Mouse (Mus musculus) cerebellum, adult 8-10 months (tissue): Measurements from ENCODE around the gene Golga2.
A peak's percentile ranks its signal among the peaks of the same experiment; 100 is the strongest.

Experiments
- DNase-seq: peaks from one replicate; pipeline ENCODE4 v3.0.0; 2022

Gene Golga2

DNA sequence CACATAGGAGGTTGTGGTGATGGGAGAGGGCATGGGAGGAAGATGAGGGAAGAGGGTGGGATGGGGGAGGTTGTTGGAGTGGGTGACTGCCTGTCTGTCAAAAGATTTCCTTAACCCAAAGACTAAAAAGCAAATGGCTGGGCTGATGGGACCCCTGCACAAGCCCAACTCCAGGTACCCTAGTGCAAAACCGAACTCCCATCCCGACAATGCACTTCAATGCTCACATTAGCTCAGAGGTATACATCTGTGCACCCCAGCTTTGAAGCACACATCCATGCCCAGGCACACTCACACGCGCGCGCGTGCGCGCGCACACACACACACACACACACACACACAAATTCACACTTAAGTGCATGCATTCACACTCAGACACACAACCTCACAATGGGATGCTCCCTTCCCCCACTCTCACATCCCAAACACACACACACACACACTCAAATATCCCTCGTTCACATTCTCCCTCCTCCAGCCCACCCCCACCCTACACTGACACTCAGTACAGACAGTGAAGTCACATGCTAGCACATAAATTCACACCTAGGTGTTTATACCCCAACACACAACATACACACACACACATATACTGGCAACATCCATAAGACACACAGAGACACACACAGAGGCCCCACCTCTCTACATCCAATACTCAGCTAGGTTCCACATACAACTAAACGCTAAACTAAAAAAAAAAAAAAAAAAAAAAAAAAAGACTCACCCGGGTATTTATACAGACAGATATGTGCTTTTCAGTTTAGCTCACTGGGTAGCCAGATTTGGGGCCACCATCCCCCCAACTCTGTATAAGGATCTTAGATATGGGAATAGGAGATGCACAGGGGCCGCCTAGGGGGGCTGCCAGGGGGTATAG lies 31.8 kb downstream of the Golga2 start:
- no peak for DNase-seq

DNA sequence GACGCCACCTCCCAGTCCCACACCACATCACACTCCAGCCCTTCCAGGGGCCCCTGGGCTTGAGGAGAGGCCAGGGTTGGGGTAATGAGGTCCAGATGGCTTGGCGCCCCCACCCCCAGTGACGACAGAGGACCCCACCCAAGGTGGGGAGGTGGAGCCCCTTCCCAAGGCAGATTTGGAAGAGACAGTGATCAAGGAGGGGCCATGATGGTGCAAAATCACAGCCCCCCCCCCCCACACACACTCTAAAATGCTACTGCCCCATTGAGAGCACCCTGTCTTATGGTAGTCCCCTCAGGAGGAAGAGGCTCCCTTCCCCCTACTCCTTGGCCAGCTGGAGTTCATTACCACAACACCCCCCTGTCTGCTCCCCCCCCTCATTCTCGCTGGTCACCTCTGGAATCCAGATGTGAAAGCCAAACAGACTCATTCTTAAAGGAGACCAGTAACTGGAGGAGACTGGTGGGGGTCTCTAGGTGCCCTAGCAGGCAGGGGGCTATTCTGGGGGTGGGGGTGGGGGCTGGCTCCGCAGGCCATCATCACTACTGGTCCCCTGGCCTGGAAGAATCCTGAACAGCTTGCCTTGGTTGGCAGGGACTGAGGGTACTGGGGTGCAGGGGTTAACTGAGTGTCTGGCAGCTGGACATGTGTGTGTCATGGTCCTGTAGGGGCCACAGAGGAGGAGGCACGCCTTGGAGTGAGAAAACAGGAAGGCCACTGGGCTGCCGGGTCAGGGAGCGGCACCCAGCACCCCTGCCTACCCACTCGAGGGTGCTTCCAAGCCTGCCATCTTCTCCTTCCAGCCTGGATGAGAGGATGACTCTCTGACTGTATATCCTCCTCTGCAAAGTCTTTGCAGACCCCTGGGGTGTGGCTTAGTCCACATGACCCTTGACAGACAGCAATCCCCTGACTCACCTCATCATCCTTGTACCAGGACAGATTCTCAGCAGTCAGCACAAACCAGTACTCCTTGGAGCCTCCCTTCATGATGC lies 32.7 kb downstream of the Golga2 start:
- no peak for DNase-seq

DNA sequence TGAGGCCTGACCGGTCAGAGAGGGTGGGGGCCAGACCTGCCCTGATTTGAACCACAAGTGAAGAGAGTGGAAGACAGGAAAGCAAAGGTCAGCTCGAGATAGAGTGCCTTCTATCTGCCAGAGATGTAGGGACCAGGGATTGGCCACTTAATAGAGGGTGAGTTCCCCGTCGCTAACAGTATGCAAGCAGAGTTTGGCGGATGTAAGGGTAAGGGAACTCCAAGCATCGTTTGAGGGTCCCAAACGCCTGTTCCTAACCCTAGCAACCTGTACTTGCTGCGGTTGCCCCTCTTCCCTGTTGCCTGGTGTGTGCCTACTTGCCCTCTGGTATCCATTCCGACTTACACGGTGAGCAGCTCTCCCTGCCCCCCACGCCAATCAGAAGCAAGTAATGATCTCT lies 33.5 kb downstream of the Golga2 start:
- no peak for DNase-seq

DNA sequence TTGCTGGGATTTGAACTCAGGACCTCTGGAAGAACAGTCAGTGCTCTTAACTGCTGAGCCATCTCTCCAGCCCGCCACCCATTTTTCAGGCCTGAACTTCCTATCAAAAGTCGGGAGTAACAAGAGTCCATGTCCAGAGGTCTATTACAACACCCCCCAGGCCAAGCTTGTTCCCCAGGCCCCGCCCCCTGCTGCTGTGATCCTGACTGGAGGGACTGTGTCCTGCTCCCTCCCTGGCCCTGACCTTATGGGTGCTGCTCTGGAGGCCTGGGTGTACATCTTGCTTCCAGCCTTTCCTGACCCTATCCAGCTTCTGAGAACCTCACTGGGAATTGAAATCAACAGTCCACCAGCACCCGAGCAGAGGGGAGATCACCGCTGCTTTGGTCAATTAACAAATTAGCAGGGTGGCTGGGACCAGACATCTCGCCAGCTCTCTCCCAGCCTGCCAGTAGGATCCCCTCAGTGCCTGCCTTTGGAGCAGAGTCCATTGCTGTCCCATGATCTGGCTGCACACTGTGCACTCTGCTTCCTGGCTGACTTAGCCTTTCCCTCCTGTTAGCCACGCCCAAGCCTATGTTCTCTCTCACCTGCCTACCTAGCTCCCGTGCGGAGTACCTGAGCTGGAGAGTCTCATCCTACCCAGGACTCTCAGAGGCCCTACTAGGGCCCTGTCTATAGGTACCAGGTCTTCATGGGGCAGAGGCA lies 34.6 kb downstream of the Golga2 start:
- no peak for DNase-seq

DNA sequence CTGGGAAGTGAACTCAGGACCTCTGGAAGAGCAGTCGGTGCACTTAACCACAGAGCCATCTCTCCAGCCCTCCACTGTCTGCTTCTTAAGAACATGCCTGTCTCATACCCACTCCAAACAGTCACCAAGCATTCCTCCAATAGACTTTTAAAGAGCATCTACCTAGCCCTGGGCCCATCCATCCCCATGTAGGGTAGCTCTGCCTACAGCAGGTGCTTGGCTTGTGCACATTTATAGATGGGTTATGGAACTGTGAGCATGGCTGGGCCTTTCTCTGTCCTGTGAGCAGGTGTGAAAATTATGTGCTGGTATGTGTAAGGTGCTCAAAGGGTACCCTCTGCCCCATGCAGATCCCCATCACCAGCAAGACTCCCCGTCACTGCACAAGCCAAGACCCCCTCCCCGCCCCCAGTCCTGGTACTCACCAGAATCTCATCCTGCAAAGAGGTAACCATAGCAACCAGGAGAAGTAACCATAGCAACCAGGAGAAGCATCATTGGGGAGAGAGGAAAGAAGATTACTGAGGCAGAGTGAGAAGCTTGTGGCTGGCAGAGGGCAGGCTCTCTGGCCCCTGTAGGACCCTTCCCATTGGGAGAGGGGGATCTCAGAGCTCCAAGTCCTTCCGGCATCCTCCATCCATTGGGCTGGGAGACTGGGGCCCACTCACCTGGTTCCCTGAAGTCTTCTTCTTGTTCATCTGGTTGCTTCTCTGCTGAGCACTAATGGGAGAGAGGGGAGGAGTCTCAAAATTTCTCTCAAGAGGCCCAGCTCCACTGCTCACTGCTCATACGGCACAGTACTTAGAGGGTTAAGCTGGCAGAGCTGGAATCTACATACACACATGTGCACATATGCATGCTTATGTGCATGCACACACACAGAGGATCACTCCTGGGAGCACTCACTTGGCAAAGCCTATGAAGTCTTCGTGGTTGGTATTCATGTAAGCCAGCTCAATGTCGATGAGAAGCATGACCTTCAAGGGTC lies 35.9 kb downstream of the Golga2 start:
- no peak for DNase-seq

DNA sequence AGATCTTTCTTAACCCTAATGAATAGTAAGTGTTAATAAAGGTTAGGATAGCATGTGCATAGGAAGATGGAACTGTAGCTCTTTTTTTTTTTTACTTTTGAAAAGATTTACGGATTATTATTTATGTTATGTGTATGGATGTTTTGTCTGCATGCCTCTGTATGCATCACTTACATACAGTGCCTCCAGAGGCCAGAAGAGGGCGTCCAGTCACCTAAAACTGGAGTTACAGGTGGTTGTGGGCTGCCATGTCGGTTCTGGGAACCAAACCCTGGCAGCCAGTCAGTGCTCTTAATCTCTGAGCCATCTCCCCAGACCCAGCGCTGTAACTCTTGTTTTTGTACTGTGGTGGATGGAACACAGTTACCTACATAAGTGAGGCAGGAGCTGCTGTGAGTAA lies 37.1 kb downstream of the Golga2 start:
- no peak for DNase-seq

DNA sequence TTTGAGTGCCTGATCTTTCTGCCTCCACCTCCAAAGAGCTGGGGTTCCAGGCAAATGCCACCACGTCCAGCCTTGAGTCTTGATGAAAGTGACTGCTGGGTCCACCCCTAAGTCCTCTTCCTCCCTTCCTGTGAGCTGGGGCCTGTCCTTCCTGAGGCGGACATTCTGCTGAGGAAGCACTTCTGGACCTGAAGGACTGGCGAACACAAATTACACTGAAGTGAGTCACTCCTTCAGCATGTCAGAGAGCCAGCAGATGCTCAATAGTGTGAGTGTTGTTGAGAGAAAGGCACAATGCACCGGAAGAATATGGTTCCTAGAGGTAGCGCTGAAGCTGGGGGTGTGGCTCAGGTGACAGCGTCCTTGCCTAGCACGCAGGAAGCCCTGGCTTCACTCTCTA lies 38.2 kb downstream of the Golga2 start:
- DNase-seq: no peak

DNA sequence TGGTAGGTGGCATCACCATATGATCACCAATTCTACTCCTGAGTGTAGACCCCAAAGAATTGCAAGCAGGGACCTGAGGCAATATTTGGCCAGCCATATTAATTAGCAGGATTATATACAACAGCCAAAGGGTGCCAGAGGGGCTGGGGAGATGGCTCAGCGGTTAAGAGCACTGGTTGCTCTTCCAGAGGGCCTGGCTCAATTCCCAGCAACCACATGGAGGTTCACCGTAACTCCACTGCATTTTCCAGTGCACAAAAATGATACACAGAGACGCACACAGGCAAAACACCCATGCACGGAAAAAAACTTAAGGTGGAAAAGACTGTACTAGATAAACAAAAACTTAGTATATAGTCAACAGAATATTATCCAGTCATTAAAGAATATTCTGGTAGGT lies 40.0 kb downstream of the Golga2 start:
- DNase-seq: no peak

DNA sequence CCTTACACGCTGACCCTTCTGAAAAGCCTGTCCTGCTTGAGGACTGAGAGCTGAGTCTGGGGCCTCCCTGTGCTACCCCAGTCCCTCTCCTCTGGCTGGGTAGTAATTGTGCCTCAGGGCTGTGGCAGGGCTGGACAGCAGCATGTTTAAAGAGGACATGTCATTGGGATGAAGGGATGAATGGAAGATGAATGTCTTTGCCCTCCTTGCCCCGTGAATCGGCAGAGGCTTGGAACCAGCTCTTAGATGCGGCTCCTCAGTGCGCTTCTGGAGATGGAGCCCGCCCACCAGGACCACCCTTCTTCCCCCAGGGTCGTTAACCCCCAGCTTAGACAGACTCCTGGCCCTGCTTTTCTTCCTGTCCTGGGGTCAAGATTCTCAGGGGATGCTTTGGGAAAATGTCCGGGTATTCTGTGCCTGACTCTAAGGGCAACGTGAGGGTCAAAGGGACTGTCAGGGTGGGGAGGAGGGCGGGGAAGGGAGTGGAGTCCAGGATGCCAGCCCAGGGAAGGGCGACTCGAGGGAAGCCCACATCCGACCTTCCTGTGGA lies 41.8 kb downstream of the Golga2 start:
- no peak for DNase-seq

DNA sequence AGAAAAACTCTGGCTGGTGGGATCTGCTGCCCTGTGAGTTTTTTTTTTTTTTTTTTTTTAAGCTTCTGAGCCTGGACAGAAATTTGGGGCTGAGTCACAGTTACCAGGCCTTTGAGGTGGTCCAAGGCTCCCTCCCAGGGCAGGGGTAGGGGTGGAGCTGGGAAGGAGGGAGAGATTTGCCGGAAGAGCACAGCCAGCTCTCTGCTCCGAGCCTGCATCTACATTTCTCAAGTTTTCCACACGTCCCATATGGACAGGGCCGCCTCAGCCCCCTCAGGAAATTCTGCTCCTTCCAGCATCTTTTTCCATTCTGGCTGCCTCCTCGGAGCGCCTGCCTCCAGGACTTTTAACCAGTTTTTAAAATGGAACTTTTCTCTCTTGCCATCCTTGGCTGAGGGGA lies 42.3 kb downstream of the Golga2 start:
- no peak for DNase-seq

DNA sequence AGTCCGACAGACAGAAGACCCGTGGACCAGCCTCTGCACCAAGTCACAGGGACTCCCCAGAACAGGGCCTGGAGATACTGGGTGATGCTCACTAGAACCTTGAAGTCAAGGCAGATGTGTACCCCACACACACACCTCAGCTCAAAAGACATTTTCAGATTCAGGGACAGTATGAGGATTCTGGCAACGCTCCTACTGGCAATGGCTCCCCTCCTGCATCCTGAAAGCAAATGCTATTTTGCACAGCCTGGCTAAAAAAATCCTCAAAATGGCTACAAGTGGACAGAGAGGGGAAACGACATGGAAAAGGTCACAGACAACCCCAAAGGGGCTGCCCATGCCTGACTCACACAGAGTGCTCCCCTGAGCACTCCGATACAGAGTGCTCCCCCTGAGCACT lies 45.0 kb downstream of the Golga2 start:
- DNase-seq: no peak

DNA sequence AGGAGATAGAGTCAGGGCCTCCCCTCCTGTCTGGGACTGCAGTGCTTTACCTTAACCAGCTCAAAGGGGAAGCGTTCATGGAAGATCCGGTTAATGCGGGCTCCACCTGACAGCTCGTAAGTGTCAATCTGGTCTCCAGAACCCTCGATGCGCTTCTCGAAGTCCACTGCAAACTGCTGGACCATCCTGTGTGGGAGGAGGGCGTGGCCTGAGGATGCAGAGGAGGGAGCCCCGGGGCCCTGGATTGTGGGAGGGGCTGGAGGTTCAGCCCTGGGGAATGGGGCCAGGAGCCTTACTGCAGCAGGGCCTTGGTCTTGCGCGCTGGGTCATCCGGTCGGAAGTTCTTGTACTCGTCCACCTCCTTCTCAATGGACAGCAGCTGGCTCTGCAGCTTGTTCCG lies 48.7 kb downstream of the Golga2 start:
- DNase-seq: no peak

DNA sequence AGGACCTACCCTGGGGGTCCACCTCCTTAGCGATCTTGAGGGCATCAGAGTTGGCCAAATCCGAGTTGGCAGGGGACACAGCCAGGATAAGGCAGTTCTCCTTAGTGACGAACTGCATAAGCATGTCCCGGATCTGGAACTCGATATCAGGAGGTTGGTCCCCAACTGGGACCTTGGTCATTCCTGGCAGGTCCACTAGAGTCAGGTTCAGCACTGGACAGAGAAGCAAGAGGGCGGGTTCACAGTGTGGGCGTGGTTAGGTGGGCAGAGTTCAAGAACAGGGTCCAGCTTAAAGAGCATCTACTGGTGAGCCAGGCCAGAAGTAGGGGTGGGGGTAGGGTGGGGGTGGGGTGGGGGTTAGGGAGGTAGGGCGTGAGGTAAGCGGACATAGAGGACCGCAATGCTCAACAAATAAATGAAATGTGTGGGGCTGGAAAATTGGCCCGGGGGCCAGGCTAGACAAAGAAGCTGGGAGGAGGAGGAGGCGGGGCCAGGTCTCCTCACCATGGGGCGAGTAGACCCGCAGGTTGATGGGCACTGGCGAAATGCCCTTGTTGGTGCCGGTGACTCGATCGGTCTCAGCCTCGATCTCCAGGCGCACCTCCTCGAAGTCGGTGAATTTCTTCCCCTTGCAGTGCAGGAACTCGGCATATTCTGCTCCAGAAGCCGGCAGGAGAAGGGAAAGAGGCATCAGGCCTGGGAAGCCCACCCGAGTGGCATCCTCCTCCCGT lies 52.9 kb downstream of the Golga2 start:
- DNase-seq: no peak

DNA sequence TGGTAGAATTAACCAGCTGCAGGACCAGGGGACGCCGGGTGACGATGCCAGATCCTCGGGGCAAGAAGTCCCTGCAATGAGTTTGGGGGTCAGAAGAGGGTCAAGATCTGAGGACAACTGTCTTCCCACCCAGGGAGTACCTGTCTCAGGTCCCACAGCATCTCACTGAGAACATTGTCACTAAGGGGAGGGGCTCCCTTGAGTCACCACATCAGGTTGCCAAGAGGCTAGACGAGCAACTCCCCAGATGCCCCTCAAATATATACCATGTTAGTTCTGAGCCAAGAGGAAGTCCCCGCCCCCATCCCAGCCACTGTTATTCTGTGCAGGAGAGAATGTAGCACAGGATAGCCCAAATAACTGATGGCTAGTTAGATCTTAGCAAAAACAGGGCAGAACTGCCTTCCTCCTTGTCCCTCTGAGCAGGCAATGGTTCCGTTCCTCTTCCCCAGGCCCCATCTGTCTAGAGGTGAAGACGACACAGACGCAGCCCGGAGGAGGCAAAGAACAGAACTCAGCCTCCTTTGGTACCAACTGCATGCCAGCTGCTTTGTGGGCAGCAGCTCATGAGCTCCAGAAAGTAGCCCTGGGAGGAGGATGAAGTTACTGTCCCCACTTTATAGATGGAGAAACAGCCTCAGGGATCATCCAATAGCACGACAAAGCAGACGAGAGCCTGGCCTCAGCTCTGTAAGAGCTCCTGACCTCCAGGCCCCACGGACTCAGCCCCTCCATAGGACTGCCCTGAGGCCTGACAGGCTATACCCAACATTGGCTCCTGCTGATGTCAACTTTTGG lies 53.9 kb downstream of the Golga2 start:
- no peak for DNase-seq

DNA sequence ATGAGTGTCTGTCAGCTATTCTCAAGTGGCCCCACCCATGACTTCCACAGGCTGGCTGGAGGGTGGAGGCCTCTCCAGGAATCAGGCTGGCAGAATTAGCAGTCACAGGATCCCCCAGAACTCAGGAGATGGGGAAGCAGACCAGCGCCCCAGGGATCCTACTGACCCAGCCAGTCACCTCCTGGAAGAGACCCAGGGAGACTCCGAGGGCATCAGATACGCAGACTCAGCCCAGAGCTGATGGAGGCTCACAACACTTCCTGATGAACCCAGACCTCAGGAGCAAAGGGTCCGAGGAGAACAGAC lies 54.4 kb downstream of the Golga2 start:
- peak; percentile 61 for DNase-seq

DNA sequence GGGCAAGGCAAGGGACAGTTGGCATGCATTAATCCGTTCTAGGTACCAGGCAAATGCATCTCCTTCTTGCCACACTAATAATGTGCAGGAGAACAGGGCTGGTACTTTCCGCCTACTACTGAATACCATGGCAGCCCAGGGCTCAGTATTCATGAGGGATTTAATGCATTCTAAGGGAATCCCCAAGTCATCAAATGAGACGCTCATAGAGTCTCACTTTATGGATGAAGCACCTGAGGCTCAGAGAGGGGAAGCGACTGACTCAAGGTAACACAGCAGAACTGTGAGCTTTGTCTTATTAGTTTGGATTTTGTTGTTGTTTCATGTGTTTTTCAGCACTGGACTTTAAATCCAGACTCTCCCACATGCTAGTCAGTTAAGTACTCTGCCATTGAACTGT lies 54.9 kb downstream of the Golga2 start:
- DNase-seq: no peak

DNA sequence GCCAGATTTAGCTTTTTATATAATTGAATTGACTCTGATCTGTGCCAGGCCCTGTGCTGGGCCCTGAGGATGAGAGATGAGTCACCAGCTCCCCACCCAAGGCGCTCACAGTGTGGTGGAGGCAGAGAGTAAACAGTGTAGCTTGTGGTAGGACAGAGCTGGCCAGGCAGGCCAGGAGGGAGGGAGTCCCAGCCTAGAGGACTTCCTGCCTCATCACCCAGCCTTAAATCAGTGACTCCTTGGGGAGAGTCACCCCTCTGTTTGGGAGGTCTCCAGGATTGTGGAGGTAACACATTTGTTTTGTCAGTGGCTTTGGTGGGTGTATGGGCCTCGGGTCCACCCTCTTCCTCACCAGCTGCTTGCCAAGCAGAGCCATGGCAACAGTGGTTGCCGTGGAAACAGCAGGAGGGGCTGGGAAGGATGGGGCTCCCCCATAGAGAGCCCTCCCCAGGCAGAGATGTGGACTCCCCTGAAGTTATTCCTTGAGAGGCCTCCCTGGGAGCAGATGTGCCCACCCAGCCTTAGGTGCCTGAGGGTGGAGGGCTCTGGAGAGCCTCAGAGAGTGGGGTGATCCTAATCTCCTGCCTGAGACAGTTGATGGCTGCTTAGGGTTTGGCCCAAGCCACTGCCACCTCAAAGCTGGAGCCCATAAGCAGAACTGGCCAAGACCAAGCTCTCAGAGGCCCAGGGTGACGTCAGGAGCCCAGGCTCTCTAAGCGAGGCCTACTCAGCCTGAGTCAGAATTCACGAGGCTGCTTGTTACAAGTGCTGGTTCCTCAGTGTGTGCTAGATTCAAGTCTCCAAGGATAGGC lies 55.6 kb downstream of the Golga2 start:
- DNase-seq: peak; percentile 82

DNA sequence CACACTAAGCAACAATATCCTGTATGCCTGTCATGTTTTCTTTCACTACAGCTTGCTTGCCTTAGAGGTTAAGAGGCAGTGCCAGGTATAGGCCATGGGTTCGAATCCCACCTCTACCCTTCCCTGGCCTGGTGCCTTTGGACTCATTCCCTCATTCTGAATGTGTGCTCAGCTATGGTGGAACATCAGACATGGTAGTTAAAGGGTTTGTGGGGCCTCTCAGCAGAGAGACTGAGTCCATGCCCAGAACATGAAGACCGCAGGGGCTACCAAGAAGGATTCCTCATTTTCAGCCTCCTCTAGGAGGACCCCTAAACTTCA lies 56.1 kb downstream of the Golga2 start:
- DNase-seq: peak; percentile 67

DNA sequence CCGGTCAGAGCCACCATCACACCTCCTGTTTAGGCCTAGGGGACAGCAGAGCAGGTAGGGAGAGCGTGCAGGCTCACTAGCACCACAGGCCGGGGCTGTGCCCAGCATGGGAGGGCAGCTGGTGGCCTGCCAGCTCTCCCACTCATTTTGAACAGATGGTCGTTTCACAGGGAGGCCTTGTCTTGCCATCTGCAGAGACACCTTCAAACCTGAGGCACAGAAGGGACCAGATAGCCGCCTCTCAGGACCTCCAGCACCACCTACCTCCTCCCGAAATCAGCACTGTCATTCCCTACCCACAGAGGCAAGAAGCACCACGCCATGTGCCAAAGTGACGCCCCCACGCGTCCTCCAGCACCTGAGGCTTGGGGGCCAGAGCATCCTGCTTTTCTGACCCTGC lies 56.9 kb downstream of the Golga2 start:
- peak; percentile 97 for DNase-seq
